Mouse (Mus musculus) urinary bladder, postnatal 36 days (tissue): ENCODE measurements at regions not wholly inside any gene's neighbourhood (a gene's known extent, or its start where the extent isn't known, plus 50 kb on each side); places are given as distances from the start of the nearest gene placed in this dataset.

Experiments
- DNase-seq, 2 experiments: peaks; one replicate each; pipeline ENCODE4 v3.0.0; 2022; ENCODE audit warnings: low spot score in 2 of 2, mixed read lengths in 1 of 2

DNA sequence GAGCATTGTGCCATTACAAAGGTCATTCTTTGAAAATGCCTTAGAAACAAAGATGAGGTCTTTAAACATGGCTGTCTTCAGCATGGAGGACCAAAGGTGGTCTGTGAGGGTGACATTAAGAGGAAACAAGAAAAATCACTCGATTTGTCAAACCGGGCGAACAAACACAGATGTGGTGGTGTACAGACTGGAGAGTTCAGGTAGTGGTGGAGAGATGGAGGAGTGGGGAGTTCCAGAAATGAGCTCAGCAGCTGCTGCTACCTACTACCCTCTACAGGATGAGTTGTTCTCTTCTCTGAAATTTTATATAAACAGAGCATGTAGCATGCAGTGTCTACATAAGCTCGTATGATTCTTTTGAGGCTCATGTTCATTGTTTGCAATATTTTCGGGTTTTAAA, 215.6 kb downstream of the Cog6 start:
- no peak for DNase-seq

DNA sequence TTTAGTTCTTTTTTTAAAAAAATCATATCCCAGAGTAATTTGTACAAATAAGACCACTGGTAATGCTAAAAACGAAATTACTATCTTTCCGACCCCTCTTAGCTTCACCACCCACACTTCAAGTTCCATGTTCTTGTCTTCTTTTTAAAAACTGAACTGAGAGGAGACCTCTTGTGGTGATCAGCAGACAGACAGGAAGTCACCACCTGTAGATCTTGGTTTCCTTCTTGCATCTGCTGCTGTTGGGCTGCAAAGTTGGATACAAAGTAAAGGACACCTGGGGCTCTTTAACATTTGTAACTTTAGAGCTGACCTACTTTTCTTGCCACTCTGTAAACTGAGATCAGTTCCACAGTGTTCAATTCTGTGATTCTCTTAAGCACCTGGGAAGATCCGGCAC, 216.4 kb downstream of the Cog6 start:
- no peak for DNase-seq

DNA sequence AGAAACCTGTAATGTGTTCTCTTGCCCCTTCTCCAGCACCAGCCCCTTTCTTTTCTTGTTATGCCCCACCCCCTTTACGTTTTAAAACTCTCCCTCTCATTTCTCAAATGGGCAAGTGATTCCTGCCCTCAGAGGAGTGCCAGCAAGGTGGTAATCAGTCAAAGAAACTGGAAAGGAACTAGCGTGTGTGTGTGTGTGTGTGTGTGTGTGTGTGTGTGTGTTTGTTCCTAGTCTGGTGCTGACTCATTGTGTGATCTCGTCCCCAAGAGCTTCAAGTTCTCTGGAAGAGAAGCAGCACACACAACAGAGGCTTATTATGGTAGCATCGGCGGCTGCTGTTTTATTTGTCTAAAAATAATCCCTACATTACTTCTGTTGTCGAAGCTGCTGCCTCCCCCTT, 219.2 kb downstream of the Cog6 start:
- DNase-seq: no peak

DNA sequence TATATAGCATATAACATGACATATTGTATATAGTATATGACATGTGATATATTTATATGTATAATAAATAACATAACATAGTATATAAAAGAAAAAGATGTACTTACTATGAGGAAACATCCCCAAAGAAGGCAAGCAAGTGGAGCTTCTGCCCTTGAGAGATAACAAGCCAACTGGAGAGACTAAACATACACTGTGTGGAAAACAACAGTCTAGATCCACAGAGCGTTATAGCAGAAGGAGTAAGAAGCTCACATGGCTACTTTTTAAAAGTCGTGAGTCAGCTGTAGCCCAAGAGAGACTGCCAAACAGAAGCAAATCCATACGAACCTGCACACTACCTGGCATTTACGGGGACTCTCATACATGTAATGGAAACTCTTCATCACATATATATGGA, 219.9 kb downstream of the Cog6 start:
- no peak for DNase-seq

DNA sequence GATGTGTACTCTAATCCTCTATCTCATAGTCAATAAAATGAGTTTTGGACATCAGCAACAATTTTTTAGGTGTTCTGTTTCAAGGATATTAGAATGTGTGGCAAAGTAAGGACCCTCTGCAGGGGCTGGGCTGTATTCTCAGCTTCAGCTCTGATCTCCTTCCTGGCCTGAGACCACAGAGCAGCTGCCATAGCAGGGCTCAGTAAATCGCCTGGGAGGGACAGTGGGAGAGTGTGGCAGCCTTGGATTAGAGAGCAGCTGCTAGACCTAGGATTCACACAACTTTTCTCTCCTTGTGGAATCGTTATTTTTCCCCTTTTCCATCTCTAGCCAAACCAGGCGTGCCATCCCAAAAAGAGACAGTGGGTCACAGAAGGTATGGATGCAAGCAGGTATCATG, 222.8 kb downstream of the Cog6 start:
- DNase-seq: no peak

DNA sequence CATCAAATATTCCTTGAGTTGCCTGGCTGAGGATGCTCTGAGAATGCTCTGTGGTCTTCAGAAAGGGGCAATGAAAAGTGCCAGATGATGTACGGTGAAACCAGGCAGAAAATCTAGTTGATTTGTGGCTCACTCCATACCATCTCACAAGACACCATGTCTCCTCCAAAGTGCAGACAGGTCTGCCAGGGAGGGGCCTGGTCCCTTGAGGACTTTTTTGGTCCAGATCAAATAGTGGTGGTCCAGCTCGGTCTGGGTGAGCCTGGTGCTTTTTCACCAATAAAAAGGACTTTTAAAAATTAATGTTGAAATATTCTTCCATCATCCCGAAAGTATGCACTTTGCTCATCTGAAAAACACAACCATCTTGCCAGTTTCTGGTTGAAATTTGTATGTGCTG, 224.2 kb downstream of the Cog6 start:
- no peak for DNase-seq

DNA sequence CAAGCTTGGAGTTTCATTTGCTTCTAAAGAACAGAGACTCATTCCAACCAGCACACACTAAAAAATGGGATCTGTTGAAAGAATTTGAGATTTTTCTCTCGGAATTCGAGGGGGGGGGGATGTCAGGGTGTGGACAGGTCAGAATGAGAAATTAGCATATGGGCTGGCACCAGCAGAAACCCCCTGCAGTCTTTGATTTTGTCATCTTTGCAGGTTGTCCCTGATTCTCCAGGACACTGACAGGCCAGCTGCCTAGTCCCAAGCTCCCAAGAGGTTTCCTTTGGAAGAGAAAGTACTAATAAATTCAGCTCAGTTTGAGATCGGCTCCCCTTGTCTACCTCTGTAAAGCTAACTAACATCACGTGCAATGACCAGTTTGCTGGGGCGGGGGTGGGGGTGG, 224.9 kb downstream of the Cog6 start:
- DNase-seq: no peak

DNA sequence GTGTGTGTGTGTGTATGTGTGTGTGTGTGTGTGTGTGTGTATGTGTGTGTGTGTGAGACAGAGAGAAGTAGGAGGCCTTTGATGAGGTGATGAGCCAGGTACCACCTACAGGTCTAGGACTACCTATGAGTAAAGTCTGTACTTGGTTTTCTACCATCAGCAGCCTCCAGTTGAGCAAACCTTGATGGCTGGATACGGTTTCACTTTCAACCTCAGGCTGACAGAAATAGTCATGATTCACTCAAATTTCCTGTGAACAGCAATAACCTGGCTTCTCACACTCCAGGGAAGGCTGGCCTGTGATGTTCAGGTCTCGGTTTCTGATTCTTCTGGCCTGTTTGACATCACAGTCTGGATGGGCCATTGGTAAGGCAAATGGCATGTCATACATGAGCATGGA, 226.1 kb downstream of the Cog6 start:
- no peak for DNase-seq

DNA sequence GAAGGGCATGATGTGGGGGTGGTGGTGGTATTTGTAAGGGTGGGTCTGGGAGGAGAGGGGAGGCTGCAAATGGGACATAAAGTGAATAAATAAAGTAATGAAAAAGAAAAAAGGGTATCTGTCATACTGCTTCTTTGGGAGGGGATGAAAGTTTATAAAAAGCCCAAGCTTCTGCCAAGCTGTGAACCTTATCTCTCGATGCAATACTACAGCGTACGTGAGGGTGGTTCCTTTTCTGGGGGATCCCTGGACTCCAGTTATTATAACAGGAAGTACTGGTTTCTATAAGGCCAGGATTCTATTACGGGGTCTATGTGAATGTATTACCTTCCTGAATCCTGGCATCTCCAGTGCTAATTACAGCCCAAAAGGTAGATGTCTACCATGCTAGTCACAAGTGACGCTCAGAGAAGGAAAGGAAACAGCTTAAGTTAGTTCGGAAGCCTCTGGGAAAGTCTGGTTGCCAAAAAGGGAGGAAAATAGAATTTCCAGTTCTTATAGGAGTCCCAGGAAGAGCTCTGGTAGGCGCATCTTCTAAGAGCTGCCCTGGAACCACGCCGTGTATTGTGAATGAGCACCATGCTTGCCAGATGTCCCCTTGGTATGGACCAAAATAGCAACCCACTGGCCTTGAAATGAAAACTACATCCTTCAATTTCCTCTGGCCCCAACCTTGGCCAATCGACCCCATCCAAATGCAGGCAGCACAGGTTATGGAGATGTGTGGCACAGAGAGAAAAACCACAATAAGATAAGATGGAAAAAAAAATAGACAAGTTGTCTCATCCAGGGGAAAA, 228.9 kb downstream of the Cog6 start:
- DNase-seq: no peak

DNA sequence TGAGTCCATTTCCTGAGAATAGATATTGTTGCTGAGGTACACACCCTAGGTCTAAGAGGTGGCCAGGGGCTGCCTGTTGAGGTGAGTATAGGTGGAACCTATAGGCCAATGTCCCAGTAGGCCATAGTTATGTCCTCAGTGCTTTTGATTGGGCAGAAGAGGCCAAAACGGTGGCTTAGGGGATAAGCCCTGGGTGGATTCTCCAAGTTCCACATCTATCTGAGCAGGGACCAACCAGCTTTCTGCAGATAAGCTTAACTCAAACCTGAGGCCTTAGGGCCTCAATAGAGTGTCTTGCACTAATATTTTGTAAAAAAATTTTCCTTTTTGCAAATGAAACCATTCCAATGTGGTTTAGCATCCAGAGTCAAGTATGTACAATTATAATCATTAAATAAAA, 231.4 kb downstream of the Cog6 start:
- no peak for DNase-seq

DNA sequence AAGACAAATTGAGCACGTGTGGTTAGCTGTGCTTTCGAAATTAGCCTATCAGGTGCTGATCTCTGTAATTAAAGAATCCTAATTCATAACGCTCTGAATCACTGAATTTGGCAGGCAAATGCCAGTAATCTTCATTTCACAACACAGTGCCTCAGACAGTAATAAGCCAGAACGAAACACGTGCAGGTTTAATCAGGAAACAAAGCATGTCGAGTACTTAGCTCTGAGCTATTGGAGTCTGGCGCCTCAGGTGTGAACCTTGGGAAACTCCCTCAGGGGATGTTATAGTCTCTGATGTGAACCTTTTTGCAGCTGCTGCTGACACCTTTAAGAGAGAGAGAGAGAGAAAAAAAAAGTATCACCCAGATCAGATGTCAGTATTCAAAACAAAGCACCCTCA, 232.6 kb downstream of the Cog6 start:
- DNase-seq: no peak

DNA sequence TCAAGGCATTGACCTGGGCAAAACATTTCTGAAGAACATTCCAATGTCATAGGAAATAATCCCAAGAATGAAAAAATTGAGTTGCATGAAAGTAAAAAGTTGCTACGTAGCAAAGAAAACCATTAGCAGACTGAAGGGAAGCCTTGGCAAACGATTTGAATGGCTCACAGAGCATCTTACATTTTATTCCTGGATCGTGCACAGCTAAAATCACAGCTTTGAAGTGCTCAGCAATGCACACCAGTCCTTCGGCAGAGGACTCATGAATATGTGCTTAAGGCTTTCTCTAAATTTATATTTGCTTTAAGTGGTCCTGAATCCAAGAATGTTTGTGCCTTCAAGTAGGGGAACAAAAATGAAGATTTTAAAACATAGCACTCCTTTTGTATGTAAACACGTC, 234.5 kb downstream of the Cog6 start:
- DNase-seq: no peak

DNA sequence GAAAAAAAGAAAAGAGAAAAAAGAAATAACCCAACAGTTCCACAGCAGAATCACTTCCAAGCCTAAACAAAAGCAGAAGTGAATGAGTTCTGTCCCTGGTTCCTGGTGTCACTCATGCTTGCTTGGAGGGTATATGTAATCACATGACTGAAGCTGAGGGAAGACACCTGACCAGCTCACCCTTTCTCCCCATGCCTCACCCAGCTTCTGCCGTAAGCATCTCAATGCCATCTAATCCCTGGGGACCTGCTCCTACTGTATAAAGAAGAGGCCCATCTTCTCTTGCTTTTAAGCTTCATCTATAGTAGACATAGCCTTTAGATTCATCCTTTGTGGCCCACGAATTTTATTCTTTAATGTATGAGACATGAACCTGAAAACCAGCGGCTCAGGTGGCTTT, 235.5 kb downstream of the Cog6 start:
- no peak for DNase-seq

DNA sequence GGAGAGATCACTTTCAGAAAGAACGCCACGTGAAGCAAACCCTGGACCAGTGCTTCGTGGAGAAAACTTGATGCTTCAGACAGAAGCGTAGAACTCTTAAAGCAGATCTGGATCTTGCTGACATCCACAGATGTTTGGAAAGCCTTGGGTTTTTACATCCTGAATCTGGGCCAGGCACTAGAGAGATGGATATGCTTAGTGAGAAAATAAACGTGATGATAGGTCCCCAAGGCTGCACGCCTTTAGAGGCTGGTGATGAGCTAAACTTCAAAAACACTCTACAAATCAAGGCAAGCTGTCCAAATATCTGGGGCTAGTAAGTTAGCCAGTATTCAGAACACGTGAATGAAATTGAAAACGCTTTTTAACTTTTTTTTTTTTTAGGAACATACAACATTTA, 236.7 kb downstream of the Cog6 start:
- no peak for DNase-seq

DNA sequence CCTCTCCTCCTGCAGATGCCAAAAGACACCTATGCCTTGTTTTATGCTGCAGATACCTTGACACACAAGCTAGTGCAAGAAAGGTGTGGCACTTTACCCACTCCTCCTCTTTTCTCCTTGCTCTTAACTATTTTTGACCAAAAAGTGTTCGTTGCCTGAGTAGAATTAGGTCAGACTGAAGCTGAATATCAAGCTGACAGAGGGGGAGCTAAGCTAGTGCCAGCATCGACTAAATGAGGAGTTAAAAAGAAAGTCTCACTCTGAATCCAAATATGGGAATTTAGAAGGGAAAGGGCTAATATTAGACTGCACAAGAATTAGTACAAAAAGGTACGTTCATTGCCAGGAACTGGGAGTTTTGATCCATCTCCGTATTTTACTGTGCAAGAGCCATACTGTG, 241.2 kb downstream of the Cog6 start:
- DNase-seq: no peak

DNA sequence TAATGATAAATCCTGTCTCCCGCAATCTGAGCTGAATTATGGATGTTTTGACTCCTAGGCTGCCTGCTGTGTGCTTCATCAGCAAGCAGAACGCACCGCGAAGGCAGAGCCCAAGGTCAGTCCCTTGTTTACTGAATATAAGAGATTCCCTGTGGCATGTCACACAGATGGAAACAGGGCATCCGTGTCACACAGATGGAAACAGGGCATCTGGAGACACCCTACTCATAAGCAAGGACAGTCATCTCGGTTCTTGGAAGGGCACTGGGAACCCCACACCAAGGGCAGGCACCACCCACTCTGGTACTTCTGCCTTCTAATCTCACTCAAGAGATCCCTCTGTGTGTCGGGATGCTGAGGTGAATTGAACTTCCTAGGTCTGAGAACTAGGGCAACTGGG, 241.9 kb downstream of the Cog6 start:
- no peak for DNase-seq

DNA sequence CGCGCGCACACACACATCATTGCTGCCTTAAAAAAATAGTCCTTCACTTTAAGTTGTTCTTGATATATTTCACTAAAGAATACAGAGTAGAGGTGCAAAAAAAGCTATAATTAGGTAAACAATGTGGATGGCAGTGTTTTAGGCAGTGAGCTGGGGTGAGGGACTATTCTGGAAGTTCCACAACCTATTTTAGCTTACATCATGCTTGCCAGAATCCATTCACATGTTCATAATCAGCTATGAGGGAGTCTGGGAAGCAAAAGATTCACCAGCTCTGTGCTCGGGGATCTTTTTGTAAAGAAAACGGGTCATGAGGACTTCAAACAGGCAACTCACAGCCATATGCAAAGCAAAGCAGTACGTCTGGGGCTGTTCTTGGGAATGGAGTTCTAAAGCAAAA, 242.3 kb downstream of the Cog6 start:
- no peak for DNase-seq

DNA sequence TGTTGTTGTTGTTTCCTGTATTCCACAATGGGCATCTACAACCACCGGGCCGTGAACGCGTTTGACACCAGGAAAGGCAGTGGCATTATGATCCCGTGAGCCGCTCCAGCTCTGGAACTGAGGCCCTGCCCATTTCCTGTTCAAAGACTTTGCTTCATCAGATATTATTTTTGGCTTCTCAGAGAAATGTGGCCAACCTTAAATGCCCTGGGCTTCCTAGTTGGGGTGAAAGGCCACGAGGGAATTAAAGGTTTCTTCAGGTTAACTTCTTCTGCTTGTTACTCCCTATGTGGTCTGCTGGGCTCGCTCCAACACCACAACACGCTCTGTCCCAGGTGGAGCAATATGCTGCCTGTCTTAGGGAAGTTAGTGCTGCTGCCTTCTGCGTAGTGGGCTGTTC, 249.8 kb downstream of the Cog6 start:
- no peak for DNase-seq

DNA sequence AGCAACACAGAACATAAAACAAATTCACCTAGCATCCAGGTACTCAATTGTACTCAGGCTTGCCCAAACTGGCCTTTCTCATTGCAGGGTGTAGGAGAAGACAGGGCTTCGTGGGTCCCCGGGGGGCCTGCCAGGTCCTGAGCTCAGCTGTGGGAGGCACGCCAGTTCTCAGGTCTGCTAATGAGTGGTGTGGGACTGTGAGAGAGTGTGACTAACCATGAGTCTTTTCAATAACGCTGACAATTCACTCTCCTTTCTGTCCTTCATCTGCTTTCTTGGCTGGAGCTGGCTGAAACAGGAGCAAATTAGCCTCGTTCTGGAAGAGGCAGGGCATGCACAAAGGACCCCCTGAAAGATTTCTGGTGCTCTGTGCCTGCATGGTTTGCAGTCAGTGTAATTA, 250.2 kb downstream of the Cog6 start:
- no peak for DNase-seq

DNA sequence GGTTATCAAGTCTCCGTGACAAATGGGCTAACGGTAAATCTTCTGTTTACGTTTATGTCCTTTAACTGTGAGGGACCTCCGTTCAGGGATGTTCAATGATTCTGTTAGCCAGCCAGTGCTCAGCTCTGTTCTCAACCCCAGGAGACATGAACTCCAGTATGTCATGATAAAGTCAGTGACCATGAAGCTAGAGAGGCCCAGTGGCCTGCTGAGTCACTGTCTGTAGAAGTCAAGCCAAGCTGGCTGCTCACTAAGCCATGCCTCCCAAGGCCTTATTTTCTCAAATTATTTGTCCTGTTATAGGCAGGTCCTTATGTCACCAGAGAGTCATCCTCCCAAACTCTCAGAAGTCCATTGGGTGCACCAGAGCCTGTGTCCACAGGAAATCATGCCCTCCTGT, 252.9 kb downstream of the Cog6 start:
- DNase-seq: no peak

DNA sequence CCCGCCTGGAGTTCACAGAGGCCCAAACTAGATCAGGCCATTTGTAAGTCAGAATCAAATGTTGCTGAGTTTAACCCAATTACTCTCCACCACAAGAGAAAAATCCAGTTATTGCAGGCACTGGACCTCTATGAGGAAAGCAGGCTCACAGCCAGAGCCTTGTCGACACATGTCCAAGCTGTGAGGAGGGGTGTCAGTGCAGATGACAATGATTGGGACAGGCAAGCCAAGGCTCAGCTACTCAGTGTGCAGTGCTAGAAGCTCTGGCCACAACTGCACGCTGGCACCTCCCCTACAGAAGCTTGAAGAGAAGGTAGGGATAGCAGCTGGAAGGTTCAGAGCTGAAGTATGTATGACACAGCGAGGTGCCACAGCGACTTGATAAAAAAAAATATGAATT, 253.4 kb downstream of the Cog6 start:
- DNase-seq: no peak

DNA sequence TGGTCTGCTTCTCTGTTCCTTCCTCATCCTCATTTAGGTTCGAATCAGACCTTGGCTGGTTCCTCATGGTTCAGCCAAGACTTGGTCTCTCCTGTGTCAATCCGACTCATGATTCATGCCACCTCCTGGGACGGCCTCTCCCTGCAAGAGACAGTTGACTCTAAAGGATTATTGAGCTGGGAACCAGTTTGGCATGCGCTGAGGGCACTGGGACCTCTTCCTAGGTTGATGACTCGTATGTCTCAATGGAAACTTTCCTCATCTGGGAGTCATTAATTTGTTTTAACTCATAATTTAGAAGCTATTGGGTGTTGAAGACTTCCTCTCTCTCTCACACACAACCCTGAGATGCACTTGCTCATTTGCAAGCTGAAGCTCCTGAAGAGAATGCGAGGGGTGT, 254.5 kb downstream of the Cog6 start:
- no peak for DNase-seq

DNA sequence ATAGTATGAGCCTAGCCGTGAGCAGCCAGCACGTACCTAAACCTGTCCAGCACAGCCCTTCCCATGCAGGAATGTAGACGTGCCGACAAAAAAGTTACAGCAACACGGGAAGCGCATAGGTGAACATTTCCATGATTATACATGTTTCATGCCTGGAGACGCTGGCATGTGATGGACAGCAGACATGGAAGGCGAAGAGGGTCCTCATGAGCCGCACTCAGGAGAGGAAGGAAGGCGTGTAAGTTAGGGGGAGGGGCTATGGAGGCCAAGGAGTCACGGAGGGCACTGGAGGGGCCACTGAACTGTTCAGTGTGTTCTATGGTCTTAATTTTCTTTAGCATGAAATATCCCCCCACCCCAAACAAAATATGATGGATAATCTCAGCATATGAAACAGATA, 257.2 kb downstream of the Cog6 start:
- DNase-seq: no peak

DNA sequence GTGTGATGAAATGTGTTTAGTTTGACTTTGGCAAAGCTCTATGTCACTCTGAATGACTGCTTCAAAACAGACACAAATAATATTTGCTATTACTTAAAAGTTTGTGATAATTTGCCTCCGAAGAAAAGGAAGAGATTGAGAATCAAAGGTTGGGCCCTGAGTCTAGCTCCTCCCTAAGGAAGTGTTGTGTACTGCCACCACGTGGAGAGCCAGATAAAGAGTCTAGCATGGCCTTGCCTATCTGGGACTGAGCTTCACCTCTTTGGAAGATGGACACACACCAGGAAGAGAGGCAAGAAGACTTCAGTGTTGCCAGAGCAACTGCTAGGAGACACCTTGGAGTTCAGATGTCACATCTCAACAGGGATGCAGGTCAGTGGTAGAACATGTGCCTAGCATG, 258.5 kb downstream of the Cog6 start:
- peak; percentile 25 to 56 for DNase-seq
